Mouse (Mus musculus): ENCODE results near the gene Gm45021. TPM values are rescaled to one million over a fixed set of nuclear protein-coding genes. Genes with fewer than 3 reads are reported as not detected.

Gene Gm45021
- total RNA-seq (2012; rRNA removed): not detected in 2 replicates
- not detected in 2 replicates for total RNA-seq (2014; rRNA removed)
- not detected in 2 replicates for polyA plus RNA-seq (2012; ENCODE audit: insufficient read length, low read depth)

- peaks cover 3% of the 10 kb centered on the region; the same call in 1 of the 2 replicates for H3K79me2 ChIP-seq (replicated peaks; ENCODE audit: control insufficient read depth, extremely low read depth, insufficient read depth, poor library complexity, severe bottlenecking)
- DNase-seq (ENCODE audit: extremely low read depth): no peak
- in situ Hi-C loops (cut with MboI; ENCODE audit: low pct_ligation_motif_present, low pct_unique_long_range_greater_than_20kb, low sequenced_read_pairs) (no loop called here), dilution Hi-C loops (cut with MboI; ENCODE audit: extremely low pct_ligation_motif_present, extremely low pct_unique_long_range_greater_than_20kb, low sequenced_read_pairs) (no loop called here)
- peaks cover 0 to 7% of the 10 kb centered on the region in 2 experiments; a peak in 2 of 4 replicates for H3K4me1 ChIP-seq (ENCODE audit: control insufficient read depth in 1 of 2, insufficient read depth in 2 of 2)
- H3K36me3 ChIP-seq (replicated peaks in 1 of 2; ENCODE audit: control insufficient read depth in 1 of 2, insufficient read depth in 1 of 2, low read length in 1 of 2): no peaks in the 10 kb centered on the region
- no peak within 1 kb of the TSS for H3K4me3 ChIP-seq (replicated peaks in 1 of 3; ENCODE audit: low read depth in 2 of 3, low read length in 2 of 3, poor library complexity in 1 of 3)
- H3K27ac ChIP-seq (ENCODE audit: insufficient read depth, low read depth): no peak within 1 kb of the TSS
- H3K9me3 ChIP-seq (replicated peaks; ENCODE audit: low read length): peaks cover 3% of the 10 kb centered on the region
- peaks cover 2% of the 10 kb centered on the region for H3K27me3 ChIP-seq (replicated peaks)
- no peak for TF ChIP-seq ETS1 (conservative IDR thresholded peaks at IDR 0.05; ENCODE audit: low read depth, low read length)
- TF ChIP-seq UBTF (IDR thresholded peaks at IDR 0.05; ENCODE audit: low read depth, low read length): no peak
- TF ChIP-seq MAZ (IDR thresholded peaks at IDR 0.05; ENCODE audit: low read depth, low read length): no peak
- no peak for TF ChIP-seq USF2 (conservative IDR thresholded peaks at IDR 0.05; ENCODE audit: low read depth, low read length)
- TF ChIP-seq MAFK (IDR thresholded peaks at IDR 0.05; ENCODE audit: insufficient replicate concordance, low read length): no peak
- no peak for TF ChIP-seq SIN3A (IDR thresholded peaks at IDR 0.05; ENCODE audit: low read length)
- TF ChIP-seq RAD21 (IDR thresholded peaks at IDR 0.05; ENCODE audit: low read depth, low read length): no peak
- no peak for TF ChIP-seq MXI1 (IDR thresholded peaks at IDR 0.05; ENCODE audit: low read depth, low read length)
- no peak for TF ChIP-seq CHD2 (IDR thresholded peaks at IDR 0.05; ENCODE audit: low read length)
- TF ChIP-seq NRF1 (IDR thresholded peaks at IDR 0.05; ENCODE audit: low read depth, low read length): no peak
- no peak within 1 kb of the TSS for H3K9ac ChIP-seq (ENCODE audit: insufficient read depth, low read depth)
- H3K4me2 ChIP-seq (ENCODE audit: insufficient read depth, low read depth, poor library complexity, severe bottlenecking): no peak within 1 kb of the TSS
These were observed at the start of gene Gm45021 for GRCm38 (mm10) chr6:48589194-48589750. TSS of gene Gm45021 (plus strand) at chr6:48589610.

DNA sequence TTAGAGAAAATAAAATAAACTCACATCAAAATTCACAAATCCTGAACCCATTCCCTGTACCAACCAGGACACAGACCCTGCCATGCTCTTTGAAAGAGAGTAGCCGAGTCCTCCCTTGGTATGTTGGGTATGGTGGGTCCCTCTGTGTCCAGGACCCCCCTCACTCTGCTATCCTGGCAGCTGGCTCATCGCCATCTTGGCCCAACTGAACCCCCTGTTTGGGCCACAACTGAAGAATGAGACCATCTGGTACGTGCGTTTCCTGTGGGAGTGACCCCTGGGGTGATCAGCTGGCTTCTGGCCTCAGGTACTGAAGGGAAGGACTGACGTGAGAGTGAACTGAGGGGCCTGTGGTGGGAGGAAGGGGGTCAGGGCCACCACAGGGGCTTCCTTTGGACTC, 49.5 kb upstream of the Gm45021 start:
- DNase-seq (ENCODE audit: extremely low read depth): no peak
- H3K36me3 ChIP-seq (replicated peaks in 1 of 2; ENCODE audit: control insufficient read depth in 1 of 2, insufficient read depth in 1 of 2, low read length in 1 of 2): no peaks in the 10 kb centered on the region
- H3K9me3 ChIP-seq (replicated peaks; ENCODE audit: low read length): no peaks in the 10 kb centered on the region
- no peak overlapping the region for H3K27ac ChIP-seq (ENCODE audit: insufficient read depth, low read depth)
- TF ChIP-seq EP300 (IDR thresholded peaks at IDR 0.05; ENCODE audit: low read length) (no peak), MYC (IDR thresholded peaks at IDR 0.05; ENCODE audit: low read depth, low read length) (no peak)
- dilution Hi-C loops (cut with MboI; ENCODE audit: extremely low pct_ligation_motif_present, extremely low pct_unique_long_range_greater_than_20kb, low sequenced_read_pairs) (no loop called here), in situ Hi-C loops (cut with MboI; ENCODE audit: low pct_ligation_motif_present, low pct_unique_long_range_greater_than_20kb, low sequenced_read_pairs) (loop anchor here (5.0 to 25.0 kb wide), 2 partner anchors 77 to 353 kb away; no protein-coding TSS in a partner anchor)
- no peaks in the 10 kb centered on the region for H3K79me2 ChIP-seq (replicated peaks; ENCODE audit: control insufficient read depth, extremely low read depth, insufficient read depth, poor library complexity, severe bottlenecking)
- H3K27me3 ChIP-seq (replicated peaks): peaks cover 9% of the 10 kb centered on the region
- H3K4me3 ChIP-seq (replicated peaks in 1 of 3; ENCODE audit: low read depth in 2 of 3, low read length in 2 of 3, poor library complexity in 1 of 3): no peak overlapping the region
- peaks cover 0 to 17% of the 10 kb centered on the region in 2 experiments; a peak in 2 of 4 replicates for H3K4me1 ChIP-seq (ENCODE audit: control insufficient read depth in 1 of 2, insufficient read depth in 2 of 2)
- H3K9ac ChIP-seq (ENCODE audit: insufficient read depth, low read depth): no peak overlapping the region
- H3K4me2 ChIP-seq (ENCODE audit: insufficient read depth, low read depth, poor library complexity, severe bottlenecking): no peak overlapping the region

- H3K27ac ChIP-seq (ENCODE audit: insufficient read depth, low read depth): no peak overlapping the region
- no peaks in the 10 kb centered on the region for H3K36me3 ChIP-seq (replicated peaks in 1 of 2; ENCODE audit: control insufficient read depth in 1 of 2, insufficient read depth in 1 of 2, low read length in 1 of 2)
- in situ Hi-C loops (cut with MboI; ENCODE audit: low pct_ligation_motif_present, low pct_unique_long_range_greater_than_20kb, low sequenced_read_pairs) (loop anchor here (25.0 kb wide), 1 partner anchor 353 kb away; no protein-coding TSS in a partner anchor), dilution Hi-C loops (cut with MboI; ENCODE audit: extremely low pct_ligation_motif_present, extremely low pct_unique_long_range_greater_than_20kb, low sequenced_read_pairs) (no loop called here)
- H3K27me3 ChIP-seq (replicated peaks): peaks cover 15% of the 10 kb centered on the region
- DNase-seq (ENCODE audit: extremely low read depth): no peak
- H3K9ac ChIP-seq (ENCODE audit: insufficient read depth, low read depth): no peak overlapping the region
- H3K4me3 ChIP-seq (replicated peaks in 1 of 3; ENCODE audit: low read depth in 2 of 3, low read length in 2 of 3, poor library complexity in 1 of 3): no peak overlapping the region
- H3K4me1 ChIP-seq (ENCODE audit: control insufficient read depth in 1 of 2, insufficient read depth in 2 of 2): peaks cover 0 to 8% of the 10 kb centered on the region in 2 experiments; a peak in 2 of 4 replicates
- no peaks in the 10 kb centered on the region for H3K79me2 ChIP-seq (replicated peaks; ENCODE audit: control insufficient read depth, extremely low read depth, insufficient read depth, poor library complexity, severe bottlenecking)
- no peaks in the 10 kb centered on the region for H3K9me3 ChIP-seq (replicated peaks; ENCODE audit: low read length)
- no peak overlapping the region for H3K4me2 ChIP-seq (ENCODE audit: insufficient read depth, low read depth, poor library complexity, severe bottlenecking)
- TF ChIP-seq MAX (IDR thresholded peaks at IDR 0.05; ENCODE audit: low read length) (no peak), CHD2 (IDR thresholded peaks at IDR 0.05; ENCODE audit: low read length) (no peak), IRF4 (IDR thresholded peaks at IDR 0.05; ENCODE audit: low read depth, low read length) (no peak), ETS1 (conservative IDR thresholded peaks at IDR 0.05; ENCODE audit: low read depth, low read length) (no peak), ZNF384 (IDR thresholded peaks at IDR 0.05; ENCODE audit: low read depth, low read length) (no peak), TBP (conservative IDR thresholded peaks at IDR 0.05; ENCODE audit: low read depth, low read length) (no peak), NELFE (IDR thresholded peaks at IDR 0.05; ENCODE audit: low read depth, low read length) (no peak), JUND (conservative IDR thresholded peaks at IDR 0.05; ENCODE audit: low read depth, low read length) (no peak), SMC3 (IDR thresholded peaks at IDR 0.05; ENCODE audit: low read depth, low read length) (no peak), MAZ (IDR thresholded peaks at IDR 0.05; ENCODE audit: low read depth, low read length) (no peak), MYC (IDR thresholded peaks at IDR 0.05; ENCODE audit: low read depth, low read length) (no peak), E2F4 (IDR thresholded peaks at IDR 0.05; ENCODE audit: insufficient replicate concordance, low read depth, low read length) (no peak), RAD21 (IDR thresholded peaks at IDR 0.05; ENCODE audit: low read depth, low read length) (no peak), MEF2A (IDR thresholded peaks at IDR 0.05; ENCODE audit: borderline replicate concordance, low read depth, low read length) (no peak), ELF1 (IDR thresholded peaks at IDR 0.05; ENCODE audit: low read depth, low read length) (no peak), ZKSCAN1 (IDR thresholded peaks at IDR 0.05; ENCODE audit: borderline replicate concordance, low read depth, low read length) (no peak), SIN3A (IDR thresholded peaks at IDR 0.05; ENCODE audit: low read length) (no peak), PAX5 (IDR thresholded peaks at IDR 0.05; ENCODE audit: low read length) (no peak), UBTF (IDR thresholded peaks at IDR 0.05; ENCODE audit: low read depth, low read length) (no peak)
These were observed 48.7 kb upstream of the Gm45021 start for GRCm38 (mm10) chr6:48540721-48541120.
